ENCODE assay signal across 8 mouse cellular contexts in the genomic region with DNA sequence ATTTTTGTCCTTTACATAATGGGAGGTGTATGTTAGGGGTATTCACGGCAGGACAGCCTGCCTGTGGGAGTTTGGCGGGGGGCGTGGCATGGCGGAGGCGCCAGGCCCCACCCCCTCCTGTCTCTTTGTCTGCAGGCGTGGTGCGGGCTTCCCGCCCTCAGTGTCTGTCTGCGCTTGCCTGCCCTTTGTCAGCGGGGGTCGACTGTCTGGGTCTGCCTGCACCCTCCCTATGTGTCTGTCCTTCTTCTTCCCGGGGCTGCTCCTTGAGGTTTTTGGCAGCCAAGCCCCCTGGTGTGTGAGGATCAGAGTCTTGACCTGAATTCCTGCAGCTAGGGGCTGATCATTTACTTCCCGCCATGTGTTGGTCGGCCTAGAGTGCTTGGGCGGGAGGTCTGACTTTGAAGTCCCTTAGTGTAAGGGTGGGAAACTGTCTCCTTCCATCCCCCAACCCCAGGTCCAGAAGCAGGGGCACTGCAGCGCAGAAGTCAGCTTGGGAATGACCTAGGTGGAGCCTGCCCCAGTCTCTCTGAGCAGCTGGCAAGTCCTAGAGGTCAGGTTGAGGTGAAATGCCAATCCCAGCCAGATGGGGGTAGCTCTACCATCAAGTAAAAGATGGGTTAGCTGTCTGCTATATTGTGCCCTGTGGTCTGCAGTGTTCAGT. TPM values are rescaled to one million over a fixed set of nuclear protein-coding genes. Genes with fewer than 3 reads are reported as not detected.
DNase-seq lines count a peak whose midpoint lies in the region; ATAC-seq lines count a peak whose summit lies in the region.

No protein-coding gene starts in this region.

- peak overlapping the region; percentile 15 for H3K27ac ChIP-seq in liver, embryonic 12.5 days
- H3K27ac ChIP-seq in neural tube, embryonic 13.5 days (replicated peaks) = peak overlapping the region; percentile 92

- no peaks in the 10 kb centered on the region for H3K9me3 ChIP-seq in liver, embryonic 12.5 days (replicated peaks)
- no peaks in the 10 kb centered on the region for H3K9me3 ChIP-seq in neural tube, embryonic 13.5 days

- 14% methylated on average over 16 of the region's 16 CpGs for WGBS in liver, embryonic 12.5 days (ENCODE audit: insufficient replicate concordance)
- under 1% methylated on average over 16 of the region's 16 CpGs for WGBS in neural tube, embryonic 13.5 days

- ATAC-seq in liver, embryonic 12.5 days = peak; percentile 36; the same call in 1 of the 2 replicates
- ATAC-seq in neural tube, embryonic 13.5 days (ENCODE audit: low read depth) = peak; percentile 56

- H3K36me3 ChIP-seq in liver, embryonic 12.5 days = no peaks in the 10 kb centered on the region
- peaks cover 16% of the 10 kb centered on the region for H3K36me3 ChIP-seq in neural tube, embryonic 13.5 days

- H3K4me3 ChIP-seq in liver, embryonic 12.5 days = no peak overlapping the region; the same call in 1 of the 2 replicates
- H3K4me3 ChIP-seq in neural tube, embryonic 13.5 days = peak overlapping the region; percentile 34

- no peak overlapping the region for H3K9ac ChIP-seq in liver, embryonic 12.5 days
- H3K9ac ChIP-seq in neural tube, embryonic 13.5 days = peak overlapping the region; percentile 77

- peak overlapping the region; percentile 48 for H3K4me2 ChIP-seq in liver, embryonic 12.5 days
- H3K4me2 ChIP-seq in neural tube, embryonic 13.5 days = peak overlapping the region; percentile 79

- H3K27me3 ChIP-seq in liver, embryonic 12.5 days (replicated peaks) = peaks cover 44% of the 10 kb centered on the region
- no peaks in the 10 kb centered on the region for H3K27me3 ChIP-seq in neural tube, embryonic 13.5 days

- peaks cover 50% of the 10 kb centered on the region for H3K4me1 ChIP-seq in liver, embryonic 12.5 days
- peaks cover 68% of the 10 kb centered on the region for H3K4me1 ChIP-seq in neural tube, embryonic 13.5 days (replicated peaks)

- DNase-seq in heart, adult 11 months = peak; percentile 94
- no peak for DNase-seq in heart, adult 8-10 months (ENCODE audit: low spot score)
- peak; percentile 92 for DNase-seq in embryo, embryonic 11 days
- peak; percentile 69 for DNase-seq in heart, postnatal 4 days
- DNase-seq in frontal cortex, postnatal 25 days (ENCODE audit: low spot score in 2 of 2) = no peak
- no peak for DNase-seq in layer of hippocampus, postnatal 14 days (ENCODE audit: low spot score in 2 of 2)

RNA-seq across cellular contexts. Expression of a gene that starts 4.4 kb away (rescaled TPM):
- total RNA-seq in heart, adult 8-10 months (2022) = 1 to 10 TPM in 3 of 4 experiments, under 1 TPM in 1; 0.98 to 1.7 (median 1.5) TPM
- total RNA-seq in heart, postnatal 4 days (2021) = 1 to 10 TPM; 3.6 to 4.3 TPM
- polyA plus RNA-seq in liver, embryonic 12.5 days (2016; fragmentation: Nextera tagmentation; extraction: Ambion mirVana) = 0.61 and 1.3 TPM in 2 replicates
- polyA plus RNA-seq in neural tube, embryonic 13.5 days (2015; fragmentation: Nextera tagmentation; extraction: Ambion mirVana) = 6.1 and 10.1 TPM in 2 replicates
- 1 to 10 TPM; 3.8 to 4.4 TPM for total RNA-seq in layer of hippocampus, postnatal 14 days (2021)

RNA-seq across cellular contexts. Expression of a gene that starts 32.8 kb away (rescaled TPM):
- 1 to 10 TPM in 1 of 4 experiments, under 1 TPM in 3; 0.17 to 1.2 (median 0.31) TPM for total RNA-seq in heart, adult 8-10 months (2022)
- under 1 TPM; 0.38 to 0.60 TPM for total RNA-seq in heart, postnatal 4 days (2021)
- polyA plus RNA-seq in liver, embryonic 12.5 days (2016; fragmentation: Nextera tagmentation; extraction: Ambion mirVana) = 0.28 and 0.58 TPM in 2 replicates
- 1.4 and 1.6 TPM in 2 replicates for polyA plus RNA-seq in neural tube, embryonic 13.5 days (2015; fragmentation: Nextera tagmentation; extraction: Ambion mirVana)
- 1 to 10 TPM; 1.1 TPM for total RNA-seq in layer of hippocampus, postnatal 14 days (2021)

RNA-seq across cellular contexts. Expression of a gene that starts 32.9 kb away (rescaled TPM):
- 10 to 100 TPM; 10.9 to 14.6 (median 12.3) TPM for total RNA-seq in heart, adult 8-10 months (2022)
- total RNA-seq in heart, postnatal 4 days (2021) = 10 to 100 TPM; 12.6 to 15.6 TPM
- polyA plus RNA-seq in liver, embryonic 12.5 days (2016; fragmentation: Nextera tagmentation; extraction: Ambion mirVana) = 8.2 and 9.6 TPM in 2 replicates
- 24.3 and 25.6 TPM in 2 replicates for polyA plus RNA-seq in neural tube, embryonic 13.5 days (2015; fragmentation: Nextera tagmentation; extraction: Ambion mirVana)
- 10 to 100 TPM; 46.9 to 53.9 TPM for total RNA-seq in layer of hippocampus, postnatal 14 days (2021)

RNA-seq across cellular contexts. Expression of a gene that starts 54.9 kb away (rescaled TPM):
- total RNA-seq in heart, adult 8-10 months (2022) = under 1 TPM in 2 of 4 experiments, not detected in 2; 0.11 TPM
- total RNA-seq in heart, postnatal 4 days (2021) = not detected
- 0.08 and 0.13 TPM in 2 replicates for polyA plus RNA-seq in liver, embryonic 12.5 days (2016; fragmentation: Nextera tagmentation; extraction: Ambion mirVana)
- polyA plus RNA-seq in neural tube, embryonic 13.5 days (2015; fragmentation: Nextera tagmentation; extraction: Ambion mirVana) = 0.36 and 0.51 TPM in 2 replicates
- total RNA-seq in layer of hippocampus, postnatal 14 days (2021) = not detected

RNA-seq across cellular contexts. Expression of a gene that starts 56.2 kb away (rescaled TPM):
- total RNA-seq in heart, adult 8-10 months (2022) = 1 to 10 TPM; 6.6 to 8.0 (median 7.2) TPM
- total RNA-seq in heart, postnatal 4 days (2021) = 10 to 100 TPM; 12.8 to 13.8 TPM
- 3.6 and 5.0 TPM in 2 replicates for polyA plus RNA-seq in liver, embryonic 12.5 days (2016; fragmentation: Nextera tagmentation; extraction: Ambion mirVana)
- polyA plus RNA-seq in neural tube, embryonic 13.5 days (2015; fragmentation: Nextera tagmentation; extraction: Ambion mirVana) = 32.9 and 34.7 TPM in 2 replicates
- 10 to 100 TPM; 17.2 to 18.8 TPM for total RNA-seq in layer of hippocampus, postnatal 14 days (2021)

Comparison
In these comparisons a context has a peak if more than half of its experiments do, and no peak if none do; other contexts are left out.
1. DNase-seq: peak in heart, adult 11 months (single experiment), embryo, embryonic 11 days (single experiment) and heart, postnatal 4 days (single experiment); none in heart, adult 8-10 months (single experiment), frontal cortex, postnatal 25 days (0 of 2) and layer of hippocampus, postnatal 14 days (0 of 2).